Mouse (Mus musculus): ENCODE results near the gene Bbx. TPM values are rescaled to one million over a fixed set of nuclear protein-coding genes. Genes with fewer than 3 reads are reported as not detected.
A peak's percentile ranks its signal among the peaks of the same experiment; 100 is the strongest.

The Bbx gene
- polyA plus RNA-seq, 1 experiment: 55.5 TPM

DNA sequence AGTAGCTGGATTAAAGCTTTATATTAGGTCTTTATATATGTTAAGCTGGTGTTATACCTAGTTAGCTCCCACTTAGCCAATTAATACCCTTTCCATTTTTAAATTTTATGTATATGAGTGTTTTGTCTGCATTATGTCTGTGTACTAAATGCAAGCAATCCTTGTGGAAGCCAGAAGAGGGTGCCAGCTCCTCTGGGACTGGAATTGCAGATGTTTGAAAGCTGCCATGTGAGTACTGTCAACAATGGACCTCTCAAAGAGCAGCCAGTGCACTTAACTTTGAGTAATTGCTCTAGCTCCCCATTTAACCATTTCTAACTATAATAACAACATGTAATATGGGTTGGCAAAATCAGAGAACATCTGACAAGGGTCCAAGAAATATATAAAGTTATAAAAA is 215.1 kb downstream of the Bbx start:
- TF ChIP-seq CTCF (IDR thresholded peaks at IDR 0.05; ENCODE audit: control insufficient read depth, insufficient read depth, insufficient replicate concordance, low read depth, low read length): no peak
- no peak for TF ChIP-seq POLR2A (IDR thresholded peaks at IDR 0.05; ENCODE audit: control insufficient read depth, low read depth, low read length)
- no peaks in the 10 kb centered on the region for H3K36me3 ChIP-seq (ENCODE audit: control insufficient read depth, insufficient read depth, low read length)
- H3K27ac ChIP-seq (ENCODE audit: control insufficient read depth, insufficient read depth, low read depth, low read length): no peak overlapping the region
- H3K4me3 ChIP-seq (ENCODE audit: control insufficient read depth, low read depth, low read length): no peak overlapping the region
- no peaks in the 10 kb centered on the region for H3K27me3 ChIP-seq (ENCODE audit: control insufficient read depth, insufficient read depth, low read length)
- H3K4me1 ChIP-seq (ENCODE audit: control insufficient read depth, insufficient read depth, low read length): no peaks in the 10 kb centered on the region

DNA sequence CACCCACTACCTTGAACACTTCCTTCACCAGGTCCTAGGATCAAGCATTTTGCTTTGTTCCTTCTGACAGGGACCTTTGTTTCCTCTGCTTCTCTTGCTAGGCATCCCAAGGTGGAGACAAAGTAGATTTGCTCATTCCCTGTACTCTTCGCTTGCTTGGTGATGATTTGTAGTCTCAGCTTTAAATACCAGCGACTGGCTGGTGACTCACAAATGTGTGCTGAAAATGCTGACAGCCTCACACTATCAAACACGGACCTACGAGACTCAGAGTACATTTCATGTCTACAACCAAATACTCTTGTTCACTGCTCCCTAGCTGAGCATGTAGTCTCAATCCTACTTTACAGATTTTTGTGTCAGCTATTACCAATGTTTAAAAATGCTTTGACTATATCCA is 220.5 kb downstream of the Bbx start:
- no peak overlapping the region for H3K27ac ChIP-seq (ENCODE audit: control insufficient read depth, insufficient read depth, low read depth, low read length)
- no peaks in the 10 kb centered on the region for H3K4me1 ChIP-seq (ENCODE audit: control insufficient read depth, insufficient read depth, low read length)
- TF ChIP-seq CTCF (IDR thresholded peaks at IDR 0.05; ENCODE audit: control insufficient read depth, insufficient read depth, insufficient replicate concordance, low read depth, low read length): no peak
- TF ChIP-seq POLR2A (IDR thresholded peaks at IDR 0.05; ENCODE audit: control insufficient read depth, low read depth, low read length): no peak
- H3K36me3 ChIP-seq (ENCODE audit: control insufficient read depth, insufficient read depth, low read length): no peaks in the 10 kb centered on the region
- H3K4me3 ChIP-seq (ENCODE audit: control insufficient read depth, low read depth, low read length): no peak overlapping the region
- H3K27me3 ChIP-seq (ENCODE audit: control insufficient read depth, insufficient read depth, low read length): no peaks in the 10 kb centered on the region

- TF ChIP-seq CTCF (IDR thresholded peaks at IDR 0.05; ENCODE audit: control insufficient read depth, insufficient read depth, insufficient replicate concordance, low read depth, low read length): no peak
- no peak for TF ChIP-seq POLR2A (IDR thresholded peaks at IDR 0.05; ENCODE audit: control insufficient read depth, low read depth, low read length)
- Histone ChIP-seq H3K4me1 (ENCODE audit: control insufficient read depth, insufficient read depth, low read length) (no peaks in the 10 kb centered on the region), H3K27me3 (ENCODE audit: control insufficient read depth, insufficient read depth, low read length) (no peaks in the 10 kb centered on the region), H3K36me3 (ENCODE audit: control insufficient read depth, insufficient read depth, low read length) (no peaks in the 10 kb centered on the region), H3K4me3 (ENCODE audit: control insufficient read depth, low read depth, low read length) (no peak overlapping the region), H3K27ac (ENCODE audit: control insufficient read depth, insufficient read depth, low read depth, low read length) (no peak overlapping the region)
Observed at GRCm38 (mm10) chr16:50211231-50211630, 221.0 kb downstream of the Bbx start.

- Histone ChIP-seq H3K27ac (ENCODE audit: control insufficient read depth, insufficient read depth, low read depth, low read length) (no peak overlapping the region), H3K27me3 (ENCODE audit: control insufficient read depth, insufficient read depth, low read length) (no peaks in the 10 kb centered on the region), H3K4me3 (ENCODE audit: control insufficient read depth, low read depth, low read length) (no peak overlapping the region), H3K4me1 (ENCODE audit: control insufficient read depth, insufficient read depth, low read length) (no peaks in the 10 kb centered on the region), H3K36me3 (ENCODE audit: control insufficient read depth, insufficient read depth, low read length) (no peaks in the 10 kb centered on the region)
- TF ChIP-seq POLR2A (IDR thresholded peaks at IDR 0.05; ENCODE audit: control insufficient read depth, low read depth, low read length) (no peak), CTCF (IDR thresholded peaks at IDR 0.05; ENCODE audit: control insufficient read depth, insufficient read depth, insufficient replicate concordance, low read depth, low read length) (no peak)
Observed at GRCm38 (mm10) chr16:50210742-50211141, 221.4 kb downstream of the Bbx start.

- Histone ChIP-seq H3K4me1 (ENCODE audit: control insufficient read depth, insufficient read depth, low read length) (no peaks in the 10 kb centered on the region), H3K27ac (ENCODE audit: control insufficient read depth, insufficient read depth, low read depth, low read length) (no peak overlapping the region), H3K4me3 (ENCODE audit: control insufficient read depth, low read depth, low read length) (no peak overlapping the region), H3K27me3 (ENCODE audit: control insufficient read depth, insufficient read depth, low read length) (no peaks in the 10 kb centered on the region), H3K36me3 (ENCODE audit: control insufficient read depth, insufficient read depth, low read length) (no peaks in the 10 kb centered on the region)
- TF ChIP-seq POLR2A (IDR thresholded peaks at IDR 0.05; ENCODE audit: control insufficient read depth, low read depth, low read length): no peak
- TF ChIP-seq CTCF (IDR thresholded peaks at IDR 0.05; ENCODE audit: control insufficient read depth, insufficient read depth, insufficient replicate concordance, low read depth, low read length): no peak
Observed at GRCm38 (mm10) chr16:50204944-50205343, 227.2 kb downstream of the Bbx start.

- H3K27ac ChIP-seq (ENCODE audit: control insufficient read depth, insufficient read depth, low read depth, low read length): no peak overlapping the region
- TF ChIP-seq CTCF (IDR thresholded peaks at IDR 0.05; ENCODE audit: control insufficient read depth, insufficient read depth, insufficient replicate concordance, low read depth, low read length) (peak; percentile 33; the same call in 1 of the 2 replicates), POLR2A (IDR thresholded peaks at IDR 0.05; ENCODE audit: control insufficient read depth, low read depth, low read length) (no peak)
- H3K4me1 ChIP-seq (ENCODE audit: control insufficient read depth, insufficient read depth, low read length): no peaks in the 10 kb centered on the region
- H3K4me3 ChIP-seq (ENCODE audit: control insufficient read depth, low read depth, low read length): no peak overlapping the region
- H3K27me3 ChIP-seq (ENCODE audit: control insufficient read depth, insufficient read depth, low read length): no peaks in the 10 kb centered on the region
- H3K36me3 ChIP-seq (ENCODE audit: control insufficient read depth, insufficient read depth, low read length): no peaks in the 10 kb centered on the region
Observed at GRCm38 (mm10) chr16:50201546-50202151, 230.5 kb downstream of the Bbx start.

GRCm38 (mm10) chr16:50200214-50200613 is 232.0 kb downstream of the Bbx start:
- Histone ChIP-seq H3K36me3 (ENCODE audit: control insufficient read depth, insufficient read depth, low read length) (no peaks in the 10 kb centered on the region), H3K4me3 (ENCODE audit: control insufficient read depth, low read depth, low read length) (no peak overlapping the region), H3K4me1 (ENCODE audit: control insufficient read depth, insufficient read depth, low read length) (no peaks in the 10 kb centered on the region), H3K27ac (ENCODE audit: control insufficient read depth, insufficient read depth, low read depth, low read length) (no peak overlapping the region), H3K27me3 (ENCODE audit: control insufficient read depth, insufficient read depth, low read length) (no peaks in the 10 kb centered on the region)
- TF ChIP-seq POLR2A (IDR thresholded peaks at IDR 0.05; ENCODE audit: control insufficient read depth, low read depth, low read length) (no peak), CTCF (IDR thresholded peaks at IDR 0.05; ENCODE audit: control insufficient read depth, insufficient read depth, insufficient replicate concordance, low read depth, low read length) (no peak)
